Mouse (Mus musculus): ENCODE measurements around the gene P4ha1. TPM values are rescaled to one million over a fixed set of nuclear protein-coding genes. Genes with fewer than 3 reads are reported as not detected.
A peak's percentile ranks its signal among the peaks of the same experiment; 100 is the strongest.
"Not testable (repeated sequence)": the region's sequence is repeated elsewhere in the genome, so short reads cannot be mapped to it uniquely, and the experiment has no call there.

P4ha1 gene
- polyA plus RNA-seq, 1 experiment from 2014 or later: 51.2 TPM

- H3K4me1 ChIP-seq (replicated peaks): peaks cover 4% of the 10 kb centered on the region; the same call in 1 of the 2 replicates
Observed at GRCm38 (mm10) chr10:59292558-59292957, 30.5 kb upstream of the P4ha1 start.

GRCm38 (mm10) chr10:59295241-59295811, 27.8 kb upstream of the P4ha1 start:
- H3K27ac ChIP-seq: no peak overlapping the region
- H3K4me1 ChIP-seq (replicated peaks): peaks cover 4% of the 10 kb centered on the region; the same call in 1 of the 2 replicates
- no peak overlapping the region for H3K4me2 ChIP-seq
- no peak overlapping the region for H3K9ac ChIP-seq
- H3K9me3 ChIP-seq (replicated peaks): no peaks in the 10 kb centered on the region
- no peak for ATAC-seq (replicated peaks; ENCODE audit: insufficient number of reproducible peaks, insufficient read depth, low FRiP score, low read depth)
- H3K4me3 ChIP-seq: no peak overlapping the region
- H3K36me3 ChIP-seq: no peaks in the 10 kb centered on the region
- peaks cover 3% of the 10 kb centered on the region; the same call in 1 of the 2 replicates for H3K27me3 ChIP-seq
- 60% methylated on average over 8 of the region's 8 CpGs for WGBS

More at GRCm38 (mm10) chr10:59292558-59292957, 30.5 kb upstream of the P4ha1 start:
- Histone ChIP-seq H3K36me3 (no peaks in the 10 kb centered on the region), H3K27ac (no peak overlapping the region), H3K4me2 (no peak overlapping the region), H3K9ac (no peak overlapping the region), H3K9me3 (replicated peaks) (no peaks in the 10 kb centered on the region), H3K27me3 (peaks cover 3% of the 10 kb centered on the region; the same call in 1 of the 2 replicates), H3K4me3 (no peak overlapping the region)
- WGBS: 22% methylated on average over 4 of the region's 4 CpGs
- ATAC-seq (replicated peaks; ENCODE audit: insufficient number of reproducible peaks, insufficient read depth, low FRiP score, low read depth): no peak; the same call in 1 of the 2 replicates

- no peak overlapping the region for H3K4me2 ChIP-seq
- H3K27me3 ChIP-seq: peaks cover 3% of the 10 kb centered on the region; the same call in 1 of the 2 replicates
- H3K4me3 ChIP-seq: no peak overlapping the region
- no peaks in the 10 kb centered on the region for H3K9me3 ChIP-seq (replicated peaks)
- ATAC-seq (replicated peaks; ENCODE audit: insufficient number of reproducible peaks, insufficient read depth, low FRiP score, low read depth): peak; percentile 49; the same call in 1 of the 2 replicates
- no peak overlapping the region for H3K9ac ChIP-seq
- H3K27ac ChIP-seq: no peak overlapping the region
- 26% methylated on average over 5 of the region's 5 CpGs for WGBS
- peaks cover 4% of the 10 kb centered on the region; the same call in 1 of the 2 replicates for H3K4me1 ChIP-seq (replicated peaks)
- no peaks in the 10 kb centered on the region for H3K36me3 ChIP-seq
Observed at GRCm38 (mm10) chr10:59296261-59296660, 26.8 kb upstream of the P4ha1 start.

GRCm38 (mm10) chr10:59302671-59303070, 20.4 kb upstream of the P4ha1 start:
- not testable (repeated sequence) for H3K36me3 ChIP-seq; H3K9ac ChIP-seq; ATAC-seq (replicated peaks; ENCODE audit: insufficient number of reproducible peaks, insufficient read depth, low FRiP score, low read depth); H3K4me3 ChIP-seq; H3K27me3 ChIP-seq; H3K27ac ChIP-seq; H3K9me3 ChIP-seq (replicated peaks); H3K4me2 ChIP-seq; H3K4me1 ChIP-seq (replicated peaks)
- WGBS: 85% methylated on average over 12 of the region's 12 CpGs

GRCm38 (mm10) chr10:59308993-59309715, 13.9 kb upstream of the P4ha1 start:
- WGBS: 43% methylated on average over 3 of the region's 3 CpGs
- Histone ChIP-seq H3K27me3 (no peaks in the 10 kb centered on the region), H3K36me3 (no peaks in the 10 kb centered on the region), H3K4me1 (replicated peaks) (peaks cover 20% of the 10 kb centered on the region), H3K27ac (no peak overlapping the region), H3K4me2 (no peak overlapping the region), H3K9ac (no peak overlapping the region), H3K9me3 (replicated peaks) (0 out of 2 replicates have a peak, but pooled peaks cover 2% of the 10 kb centered on the region), H3K4me3 (no peak overlapping the region)
- ATAC-seq (replicated peaks; ENCODE audit: insufficient number of reproducible peaks, insufficient read depth, low FRiP score, low read depth): no peak

- no peak overlapping the region for H3K4me2 ChIP-seq
- no peaks in the 10 kb centered on the region for H3K36me3 ChIP-seq
- no peak overlapping the region for H3K4me3 ChIP-seq
- no peak overlapping the region for H3K9ac ChIP-seq
- H3K4me1 ChIP-seq (replicated peaks): peaks cover 20% of the 10 kb centered on the region
- no peak for ATAC-seq (replicated peaks; ENCODE audit: insufficient number of reproducible peaks, insufficient read depth, low FRiP score, low read depth)
- no peaks in the 10 kb centered on the region for H3K27me3 ChIP-seq
- peak overlapping the region; percentile 47 for H3K27ac ChIP-seq
- 38% methylated on average over 2 of the region's 2 CpGs for WGBS
- H3K9me3 ChIP-seq (replicated peaks): 0 out of 2 replicates have a peak, but pooled peaks cover 2% of the 10 kb centered on the region
Observed at GRCm38 (mm10) chr10:59310124-59310523, 13.0 kb upstream of the P4ha1 start.

- H3K4me1 ChIP-seq (replicated peaks): peaks cover 20% of the 10 kb centered on the region
- H3K9ac ChIP-seq: no peak overlapping the region
- ATAC-seq (replicated peaks; ENCODE audit: insufficient number of reproducible peaks, insufficient read depth, low FRiP score, low read depth): peak; percentile 60; the same call in 1 of the 2 replicates
- H3K27me3 ChIP-seq: no peaks in the 10 kb centered on the region
- WGBS: 43% methylated on average over 6 of the region's 6 CpGs
- peak overlapping the region; percentile 47 for H3K27ac ChIP-seq
- H3K4me2 ChIP-seq: no peak overlapping the region
- H3K36me3 ChIP-seq: no peaks in the 10 kb centered on the region
- 0 out of 2 replicates have a peak, but pooled peaks cover 2% of the 10 kb centered on the region for H3K9me3 ChIP-seq (replicated peaks)
- H3K4me3 ChIP-seq: no peak overlapping the region
Observed at GRCm38 (mm10) chr10:59310691-59311457, 12.2 kb upstream of the P4ha1 start.

GRCm38 (mm10) chr10:59311881-59312280, 11.2 kb upstream of the P4ha1 start:
- Histone ChIP-seq H3K4me1 (replicated peaks) (peaks cover 20% of the 10 kb centered on the region), H3K9ac (no peak overlapping the region), H3K27me3 (no peaks in the 10 kb centered on the region), H3K36me3 (no peaks in the 10 kb centered on the region), H3K4me3 (no peak overlapping the region), H3K27ac (no peak overlapping the region), H3K4me2 (no peak overlapping the region), H3K9me3 (replicated peaks) (0 out of 2 replicates have a peak, but pooled peaks cover 2% of the 10 kb centered on the region)
- 83% methylated on average over 5 of the region's 5 CpGs for WGBS
- no peak for ATAC-seq (replicated peaks; ENCODE audit: insufficient number of reproducible peaks, insufficient read depth, low FRiP score, low read depth)

GRCm38 (mm10) chr10:59321112-59321511, 2.0 kb upstream of the P4ha1 start:
- Histone ChIP-seq H3K9me3 (replicated peaks) (no peaks in the 10 kb centered on the region), H3K4me3 (no peak overlapping the region), H3K27me3 (no peaks in the 10 kb centered on the region), H3K4me2 (no peak overlapping the region), H3K36me3 (no peaks in the 10 kb centered on the region), H3K27ac (no peak overlapping the region), H3K4me1 (replicated peaks) (peaks cover 19% of the 10 kb centered on the region), H3K9ac (no peak overlapping the region)
- 83% methylated on average over 3 of the region's 3 CpGs for WGBS
- no peak for ATAC-seq (replicated peaks; ENCODE audit: insufficient number of reproducible peaks, insufficient read depth, low FRiP score, low read depth)

GRCm38 (mm10) chr10:59322271-59322670, 825 bp upstream of the P4ha1 start:
- Histone ChIP-seq H3K4me3 (no peak overlapping the region), H3K9me3 (replicated peaks) (no peaks in the 10 kb centered on the region), H3K4me1 (replicated peaks) (peaks cover 24% of the 10 kb centered on the region), H3K27ac (peak overlapping the region; percentile 99), H3K27me3 (no peaks in the 10 kb centered on the region), H3K36me3 (no peaks in the 10 kb centered on the region), H3K4me2 (peak overlapping the region; percentile 89), H3K9ac (no peak overlapping the region)
- ATAC-seq (replicated peaks; ENCODE audit: insufficient number of reproducible peaks, insufficient read depth, low FRiP score, low read depth): no peak
- WGBS: 59% methylated on average over 4 of the region's 4 CpGs
